ENCODE assay signal across 10 mouse cellular contexts in the genomic region with DNA sequence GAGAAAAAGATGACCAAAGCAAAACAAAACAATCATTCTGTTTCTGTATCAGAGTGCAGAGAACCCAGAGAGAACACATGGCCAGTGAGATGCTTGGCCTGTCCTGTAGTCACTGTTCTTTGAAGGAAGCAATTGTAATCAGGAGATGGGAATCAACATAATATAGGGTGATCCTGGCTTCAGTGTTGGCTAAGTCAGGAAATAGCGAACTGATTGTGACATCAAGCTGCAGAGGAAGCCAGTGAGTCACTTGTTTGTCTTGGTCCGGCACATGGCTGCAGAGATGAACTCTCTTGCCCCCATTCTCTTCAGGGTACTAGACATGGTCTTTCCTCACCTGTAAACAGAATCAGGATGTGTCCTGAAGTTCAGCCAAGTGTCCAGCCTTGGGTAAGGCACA.
DNase-seq lines count a peak whose midpoint lies in the region; ATAC-seq and TF ChIP-seq lines count a peak whose summit lies in the region.
"Had no signal": no experiment of that assay in that cellular context is flagged by ENCODE, and none has a peak within 500 bp of the region (broad histone marks: within the 10 kb centered on the region; RNA-seq: fewer than 3 reads in every experiment).

No protein-coding gene starts in this region.

- H3K27me3 ChIP-seq in embryonic facial prominence, embryonic 13.5 days = no peaks in the 10 kb centered on the region
- no peaks in the 10 kb centered on the region for H3K27me3 ChIP-seq in embryonic facial prominence, embryonic 10.5 days (replicated peaks; ENCODE audit: low read depth, poor library complexity, severe bottlenecking)
- H3K27me3 ChIP-seq in heart, embryonic 13.5 days (replicated peaks) = no peaks in the 10 kb centered on the region
- no peaks in the 10 kb centered on the region for H3K27me3 ChIP-seq in lung, embryonic 16.5 days (ENCODE audit: control insufficient read depth, insufficient read depth, low read depth, low read length)
- H3K27me3 ChIP-seq in hindbrain, postnatal 0 days (ENCODE audit: insufficient read depth, low read length) = no peaks in the 10 kb centered on the region
- H3K27me3 ChIP-seq: embryonic facial prominence, embryonic 12.5 days; limb, embryonic 13.5 days had no signal

- no peak for ATAC-seq in embryonic facial prominence, embryonic 13.5 days (ENCODE audit: insufficient number of reproducible peaks, insufficient read depth, low FRiP score, low TSS enrichment, low read depth)
- peak; percentile 25; the same call in 1 of the 2 replicates for ATAC-seq in heart, embryonic 13.5 days (ENCODE audit: extremely low read depth, insufficient number of reproducible peaks, low FRiP score, low TSS enrichment)
- ATAC-seq in lung, embryonic 16.5 days (ENCODE audit: low read depth) = peak; percentile 83
- ATAC-seq in hindbrain, postnatal 0 days = no peak

- no peak overlapping the region for H3K9ac ChIP-seq in embryonic facial prominence, embryonic 13.5 days
- H3K9ac ChIP-seq in heart, embryonic 13.5 days = no peak overlapping the region
- no peak overlapping the region for H3K9ac ChIP-seq in lung, embryonic 16.5 days (ENCODE audit: low read length)
- H3K9ac ChIP-seq in hindbrain, postnatal 0 days (replicated peaks; ENCODE audit: low read length) = no peak overlapping the region
- H3K9ac ChIP-seq: embryonic facial prominence, embryonic 12.5 days; limb, embryonic 13.5 days had no signal

- DNase-seq in embryonic facial prominence, embryonic 10.5 days (ENCODE audit: low spot score) = no peak
- DNase-seq in Muller cell, postnatal 12 days (ENCODE audit: inconsistent ontology term) = peak; percentile 56
- no peak for DNase-seq in left cerebral cortex, postnatal 14 days (ENCODE audit: low spot score in 2 of 2)
- no peak for DNase-seq in layer of hippocampus, postnatal 10 days (ENCODE audit: low spot score in 2 of 2)
- no peak for DNase-seq in hindbrain, postnatal 0 days (ENCODE audit: low spot score)

- H3K36me3 ChIP-seq in embryonic facial prominence, embryonic 13.5 days = no peaks in the 10 kb centered on the region
- H3K36me3 ChIP-seq in embryonic facial prominence, embryonic 10.5 days (replicated peaks) = no peaks in the 10 kb centered on the region
- H3K36me3 ChIP-seq in heart, embryonic 13.5 days = no peaks in the 10 kb centered on the region
- no peaks in the 10 kb centered on the region for H3K36me3 ChIP-seq in lung, embryonic 16.5 days (ENCODE audit: control insufficient read depth, insufficient read depth, low read length)
- no peaks in the 10 kb centered on the region for H3K36me3 ChIP-seq in hindbrain, postnatal 0 days (ENCODE audit: insufficient read depth, low read length)
- H3K36me3 ChIP-seq: embryonic facial prominence, embryonic 12.5 days; limb, embryonic 13.5 days had no signal

- H3K4me2 ChIP-seq in embryonic facial prominence, embryonic 13.5 days = no peak overlapping the region
- no peak overlapping the region for H3K4me2 ChIP-seq in heart, embryonic 13.5 days
- H3K4me2 ChIP-seq in lung, embryonic 16.5 days (ENCODE audit: low read depth, low read length) = no peak overlapping the region
- no peak overlapping the region for H3K4me2 ChIP-seq in hindbrain, postnatal 0 days (ENCODE audit: low read depth, low read length)
- H3K4me2 ChIP-seq: embryonic facial prominence, embryonic 12.5 days; limb, embryonic 13.5 days had no signal

- peaks cover 7% of the 10 kb centered on the region; the same call in 1 of the 2 replicates for H3K4me1 ChIP-seq in embryonic facial prominence, embryonic 13.5 days
- H3K4me1 ChIP-seq in embryonic facial prominence, embryonic 10.5 days = no peaks in the 10 kb centered on the region
- peaks cover 5% of the 10 kb centered on the region; the same call in 1 of the 2 replicates for H3K4me1 ChIP-seq in heart, embryonic 13.5 days
- peaks cover 4% of the 10 kb centered on the region; the same call in 1 of the 2 replicates for H3K4me1 ChIP-seq in lung, embryonic 16.5 days (replicated peaks; ENCODE audit: control insufficient read depth, insufficient read depth, low read length)
- H3K4me1 ChIP-seq in hindbrain, postnatal 0 days (ENCODE audit: insufficient read depth, low read length) = no peaks in the 10 kb centered on the region
- H3K4me1 ChIP-seq: embryonic facial prominence, embryonic 12.5 days had no signal

- TF ChIP-seq CTCF in hindbrain, postnatal 0 days (IDR thresholded peaks at IDR 0.05; ENCODE audit: low read depth) = no peak

- H3K4me3 ChIP-seq in embryonic facial prominence, embryonic 13.5 days = no peak overlapping the region
- H3K4me3 ChIP-seq in embryonic facial prominence, embryonic 10.5 days = no peak overlapping the region
- H3K4me3 ChIP-seq in heart, embryonic 13.5 days = no peak overlapping the region
- H3K4me3 ChIP-seq in lung, embryonic 16.5 days (ENCODE audit: low read length) = no peak overlapping the region
- H3K4me3 ChIP-seq in hindbrain, postnatal 0 days (ENCODE audit: low read length) = no peak overlapping the region
- H3K4me3 ChIP-seq: embryonic facial prominence, embryonic 12.5 days; limb, embryonic 13.5 days had no signal

- peak overlapping the region; percentile 18; the same call in 1 of the 2 replicates for H3K27ac ChIP-seq in embryonic facial prominence, embryonic 13.5 days
- no peak overlapping the region for H3K27ac ChIP-seq in embryonic facial prominence, embryonic 10.5 days (replicated peaks)
- H3K27ac ChIP-seq in heart, embryonic 13.5 days (replicated peaks) = no peak overlapping the region
- peak overlapping the region; percentile 4; the same call in 1 of the 2 replicates for H3K27ac ChIP-seq in lung, embryonic 16.5 days (ENCODE audit: low read length)
- H3K27ac ChIP-seq in hindbrain, postnatal 0 days = no peak overlapping the region
- H3K27ac ChIP-seq: embryonic facial prominence, embryonic 12.5 days; limb, embryonic 13.5 days had no signal

- intact Hi-C loops in left cerebral cortex, postnatal 14 days (cut with DNase I) = no loop called here

- WGBS in embryonic facial prominence, embryonic 13.5 days = 64% methylated on average over 2 of the region's 2 CpGs
- 73% methylated on average over 2 of the region's 2 CpGs for WGBS in embryonic facial prominence, embryonic 10.5 days
- WGBS in heart, embryonic 13.5 days = 50% methylated on average over 2 of the region's 2 CpGs
- WGBS in lung, embryonic 16.5 days = 28% methylated on average over 2 of the region's 2 CpGs
- 73% methylated on average over 2 of the region's 2 CpGs for WGBS in hindbrain, postnatal 0 days

- no peaks in the 10 kb centered on the region for H3K9me3 ChIP-seq in embryonic facial prominence, embryonic 13.5 days
- no peaks in the 10 kb centered on the region for H3K9me3 ChIP-seq in embryonic facial prominence, embryonic 10.5 days
- H3K9me3 ChIP-seq in heart, embryonic 13.5 days = no peaks in the 10 kb centered on the region
- H3K9me3 ChIP-seq in lung, embryonic 16.5 days (ENCODE audit: control insufficient read depth, low read length) = no peaks in the 10 kb centered on the region
- no peaks in the 10 kb centered on the region for H3K9me3 ChIP-seq in hindbrain, postnatal 0 days (ENCODE audit: low read length)
- H3K9me3 ChIP-seq: embryonic facial prominence, embryonic 12.5 days; limb, embryonic 13.5 days had no signal

Comparison
In these comparisons a context has a peak if more than half of its experiments do, and no peak if none do; other contexts are left out.
1. H3K27ac ChIP-seq: peak in embryonic facial prominence, embryonic 13.5 days (single experiment) and lung, embryonic 16.5 days (single experiment); none in embryonic facial prominence, embryonic 10.5 days (single experiment), heart, embryonic 13.5 days (single experiment) and hindbrain, postnatal 0 days (single experiment).
2. ATAC-seq: peak in heart, embryonic 13.5 days (single experiment) and lung, embryonic 16.5 days (single experiment); none in embryonic facial prominence, embryonic 13.5 days (single experiment) and hindbrain, postnatal 0 days (single experiment).